Mouse (Mus musculus) left cerebral cortex, postnatal 10 days (tissue): ENCODE measurements around the gene Cnot8. TPM values are rescaled to one million over a fixed set of nuclear protein-coding genes. Genes with fewer than 3 reads are reported as not detected.
"Not testable (repeated sequence)": the region's sequence is repeated elsewhere in the genome, so short reads cannot be mapped to it uniquely, and the experiment has no call there.

Source experiments
- DNase-seq, 2 experiments: peaks; one replicate each; pipeline ENCODE4 v3.0.0; 2021 to 2022; ENCODE audit warnings: low spot score in 2 of 2, mixed read lengths in 1 of 2; ENCODE audit errors: extremely low spot score in 1 of 2
- intact Hi-C: fragments of 180-260 bp; cut with DNase I; formaldehyde crosslinking; loops from one replicate; pipeline ENCODE4 v1.15.1; 2025
- total RNA-seq, 2 experiments: library from RNA; stranded (reverse); gene quantifications; 2 replicates each; pipeline ENCODE4 v1.2.3; 2021

Gene Cnot8
- 10 to 100 TPM; 50.4 to 51.1 TPM for total RNA-seq

- peak; percentile 98 to 100 for DNase-seq
- intact Hi-C loops, result no loop called here
Observed at GRCm38 (mm10) chr11:58103697-58104306, at the start of gene Cnot8. Gene Cnot8, plus strand, starts transcription at chr11:58104153.

DNA sequence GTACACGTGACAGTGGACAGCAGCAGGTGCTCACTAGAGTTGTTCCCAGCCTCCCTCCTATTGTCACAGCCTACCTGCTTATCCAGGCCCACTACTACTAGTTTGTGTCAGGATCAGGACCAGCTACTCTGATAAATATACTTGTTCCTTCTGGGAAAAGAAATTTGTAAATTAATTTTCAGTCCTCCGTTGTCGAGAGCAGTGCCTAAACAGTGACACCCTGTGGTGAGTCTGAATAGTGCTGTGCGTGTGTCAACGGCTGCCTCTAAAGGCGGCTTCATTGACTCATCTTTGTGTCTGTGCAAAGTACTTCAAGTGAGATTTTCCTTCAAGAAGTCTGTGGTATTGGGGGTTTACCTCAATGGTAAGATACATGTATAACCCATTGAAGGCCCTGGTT lies 46.5 kb upstream of the Cnot8 start:
- intact Hi-C loops, result loop anchor here (5.0 kb wide), 2 partner anchors 45 to 105 kb away; no protein-coding TSS in a partner anchor
- DNase-seq, result peak; percentile 50

DNA sequence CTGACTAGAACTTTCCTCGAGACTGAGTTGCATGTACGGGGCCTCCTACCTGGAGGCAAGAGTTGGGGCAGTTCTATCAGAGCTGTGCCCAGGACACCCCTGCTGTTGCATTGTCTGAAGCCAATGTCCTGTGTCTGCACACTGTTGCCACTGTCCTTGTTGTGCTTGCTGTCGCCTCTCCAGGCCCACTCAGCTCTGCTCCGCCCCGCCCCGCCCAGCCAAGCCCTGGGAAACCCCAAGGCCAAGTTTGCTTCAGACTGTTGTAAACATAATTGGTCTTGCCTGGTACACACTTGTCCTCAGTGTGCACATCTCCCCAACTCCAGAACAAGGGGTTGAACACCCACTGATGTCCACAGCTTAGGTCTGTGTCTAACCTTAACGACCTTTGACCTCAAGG lies 44.2 kb upstream of the Cnot8 start:
- not testable (repeated sequence) for DNase-seq
- intact Hi-C loops, result loop anchor here (5.0 kb wide), 2 partner anchors 47 to 107 kb away; no protein-coding TSS in a partner anchor

- DNase-seq, intact Hi-C loops: not testable (repeated sequence)
Observed at GRCm38 (mm10) chr11:58061218-58061617, 42.7 kb upstream of the Cnot8 start.

GRCm38 (mm10) chr11:58062586-58062985 lies 41.4 kb upstream of the Cnot8 start:
- intact Hi-C loops, result no loop called here
- DNase-seq, result no peak

DNA sequence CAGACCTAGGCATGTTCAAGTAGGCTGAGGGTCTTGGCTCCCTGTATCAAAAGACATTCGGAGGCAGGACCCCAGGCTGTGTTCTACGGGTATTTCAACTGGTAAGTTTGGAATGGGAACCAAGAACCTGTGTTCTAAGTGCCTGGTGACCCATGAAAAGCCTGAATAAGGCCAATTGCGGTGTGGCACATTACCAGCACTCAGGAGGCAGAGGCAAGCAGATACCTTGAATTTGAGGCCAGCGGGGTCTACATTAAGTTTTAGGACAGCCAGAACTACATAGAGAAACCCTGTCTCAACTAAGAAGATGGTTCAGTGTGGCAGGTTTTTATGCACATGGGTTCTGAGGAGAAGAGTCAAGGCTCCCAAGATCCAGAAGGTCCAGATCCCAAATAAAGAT lies 38.9 kb upstream of the Cnot8 start:
- intact Hi-C loops, result no loop called here
- DNase-seq, result no peak

GRCm38 (mm10) chr11:58072978-58073377 lies 31.0 kb upstream of the Cnot8 start:
- no peak for DNase-seq
- intact Hi-C loops, result no loop called here

DNA sequence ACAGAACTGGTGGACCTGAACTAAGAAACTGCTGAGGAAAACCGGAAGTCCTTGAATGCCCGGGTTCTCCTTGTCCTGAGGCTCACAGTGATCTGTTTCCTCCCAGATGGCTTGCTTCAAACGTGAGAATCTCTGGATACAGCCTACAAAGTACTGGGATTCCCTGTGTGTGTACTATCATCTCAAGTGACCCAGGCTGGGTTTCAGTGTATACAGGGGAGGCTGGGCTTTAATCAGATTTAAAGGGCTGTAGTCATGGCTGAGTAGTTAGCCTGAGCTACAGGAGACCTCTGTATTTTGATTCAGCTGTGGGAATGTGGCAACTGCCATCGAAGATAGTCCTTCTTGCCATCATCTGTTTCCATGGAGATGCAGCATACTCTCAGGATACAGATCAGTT lies 26.7 kb upstream of the Cnot8 start:
- intact Hi-C loops, result no loop called here
- no peak for DNase-seq

- no peak for DNase-seq
- intact Hi-C loops, result no loop called here
Observed at GRCm38 (mm10) chr11:58081716-58082115, 22.2 kb upstream of the Cnot8 start.

- DNase-seq, result no peak
- intact Hi-C loops, result no loop called here
Observed at GRCm38 (mm10) chr11:58092541-58092940, 11.4 kb upstream of the Cnot8 start.

- intact Hi-C loops, result no loop called here
Observed at GRCm38 (mm10) chr11:58093021-58093528, 10.9 kb upstream of the Cnot8 start, which contains the start of gene Gm12248. Gene Gm12248, minus strand, starts transcription at chr11:58093134.

GRCm38 (mm10) chr11:58094766-58095165 lies 9.2 kb upstream of the Cnot8 start:
- no peak for DNase-seq
- intact Hi-C loops, result loop anchor here (5.0 kb wide), 1 partner anchor 142 kb away; no protein-coding TSS in a partner anchor

More at GRCm38 (mm10) chr11:58093021-58093528, 10.9 kb upstream of the Cnot8 start, which contains the start of gene Gm12248:
- no peak for DNase-seq

GRCm38 (mm10) chr11:58095561-58095960 lies 8.4 kb upstream of the Cnot8 start:
- no peak for DNase-seq
- intact Hi-C loops, result loop anchor here (5.0 kb wide), 1 partner anchor 143 kb away; no protein-coding TSS in a partner anchor

GRCm38 (mm10) chr11:58096160-58096559 lies 7.8 kb upstream of the Cnot8 start:
- no peak for DNase-seq
- intact Hi-C loops, result loop anchor here (5.0 kb wide), 1 partner anchor 144 kb away; no protein-coding TSS in a partner anchor

GRCm38 (mm10) chr11:58096821-58097620 lies 6.9 kb upstream of the Cnot8 start:
- intact Hi-C loops, result loop anchor here (5.0 kb wide), 1 partner anchor 145 kb away; no protein-coding TSS in a partner anchor
- no peak for DNase-seq

GRCm38 (mm10) chr11:58097621-58098365 lies 6.2 kb upstream of the Cnot8 start:
- no peak for DNase-seq

GRCm38 (mm10) chr11:58098366-58098720 lies 5.6 kb upstream of the Cnot8 start:
- intact Hi-C loops, result loop anchor here (5.0 kb wide), 1 partner anchor 146 kb away; no protein-coding TSS in a partner anchor
- not testable (repeated sequence) for DNase-seq

More at GRCm38 (mm10) chr11:58097621-58098365, 6.2 kb upstream of the Cnot8 start:
- intact Hi-C loops, result loop anchor here (5.0 kb wide), 1 partner anchor 145 kb away; no protein-coding TSS in a partner anchor

DNA sequence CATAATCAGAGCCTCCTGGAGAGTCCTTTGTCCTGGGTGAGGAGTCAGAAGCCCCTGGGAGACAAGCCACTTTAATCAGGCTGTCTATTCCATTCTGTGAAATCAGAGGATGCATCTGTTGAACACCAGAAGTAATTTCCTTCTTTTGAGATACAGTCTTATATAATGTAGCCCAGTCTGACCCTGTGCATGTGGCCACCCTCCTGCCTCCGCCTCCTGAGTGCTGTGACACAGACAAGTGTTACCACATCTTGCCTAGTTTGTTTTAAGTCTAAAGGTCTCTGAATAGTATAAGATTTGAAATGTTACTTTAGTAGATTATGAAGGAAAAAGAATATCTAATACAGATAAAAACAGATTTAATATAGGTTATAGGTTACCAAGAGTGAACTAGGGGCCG lies 3.9 kb upstream of the Cnot8 start:
- intact Hi-C loops, result no loop called here
- DNase-seq, result no peak
